ENCODE assay signal across 13 mouse cellular contexts in genomic region chr9:36941565-36941964, GRCm38 (mm10).
A peak's percentile ranks its signal among the peaks of the same experiment; 100 is the strongest.
DNase-seq lines count a peak whose midpoint lies in the region; ATAC-seq and TF ChIP-seq lines count a peak whose summit lies in the region.
"Had no signal": no experiment of that assay in that cellular context is flagged by ENCODE, and none has a peak within 500 bp of the region (broad histone marks: within the 10 kb centered on the region; RNA-seq: fewer than 3 reads in every experiment).

No protein-coding gene starts in this region.

- H3K36me3 ChIP-seq in hindbrain, postnatal 0 days (ENCODE audit: insufficient read depth, low read length): no peaks in the 10 kb centered on the region
- no peaks in the 10 kb centered on the region for H3K36me3 ChIP-seq in hindbrain, embryonic 14.5 days (replicated peaks; ENCODE audit: control insufficient read depth, insufficient read depth)
- H3K36me3 ChIP-seq in midbrain, embryonic 13.5 days: no peaks in the 10 kb centered on the region
- no peaks in the 10 kb centered on the region for H3K36me3 ChIP-seq in midbrain, embryonic 15.5 days (replicated peaks)
- H3K36me3 ChIP-seq: heart, embryonic 13.5 days; limb, embryonic 15.5 days had no signal

- no peaks in the 10 kb centered on the region for H3K27me3 ChIP-seq in hindbrain, postnatal 0 days (ENCODE audit: insufficient read depth, low read length)
- no peaks in the 10 kb centered on the region for H3K27me3 ChIP-seq in hindbrain, embryonic 14.5 days (ENCODE audit: control insufficient read depth, insufficient read depth, low read length)
- no peaks in the 10 kb centered on the region for H3K27me3 ChIP-seq in midbrain, embryonic 13.5 days
- H3K27me3 ChIP-seq in midbrain, embryonic 15.5 days (replicated peaks): no peaks in the 10 kb centered on the region
- H3K27me3 ChIP-seq: heart, embryonic 13.5 days had no signal

- ATAC-seq in hindbrain, postnatal 0 days: peak; percentile 24; the same call in 1 of the 2 replicates
- no peak for ATAC-seq in hindbrain, embryonic 14.5 days (ENCODE audit: low FRiP score)
- no peak for ATAC-seq in midbrain, embryonic 13.5 days
- ATAC-seq in midbrain, embryonic 15.5 days (replicated peaks): no peak
- ATAC-seq: liver, postnatal 0 days had no signal

- 22% methylated on average over 5 of the region's 5 CpGs for whole genome bisulfite sequencing in hindbrain, postnatal 0 days
- whole genome bisulfite sequencing in hindbrain, embryonic 14.5 days: 24% methylated on average over 5 of the region's 5 CpGs
- 17% methylated on average over 5 of the region's 5 CpGs for WGBS in midbrain, embryonic 13.5 days
- WGBS in midbrain, embryonic 15.5 days: 16% methylated on average over 5 of the region's 5 CpGs

- H3K4me2 ChIP-seq in hindbrain, postnatal 0 days (ENCODE audit: low read depth, low read length): no peak overlapping the region
- H3K4me2 ChIP-seq in hindbrain, embryonic 14.5 days (replicated peaks): no peak overlapping the region
- no peak overlapping the region for H3K4me2 ChIP-seq in midbrain, embryonic 13.5 days (replicated peaks)
- no peak overlapping the region for H3K4me2 ChIP-seq in midbrain, embryonic 15.5 days
- H3K4me2 ChIP-seq: heart, embryonic 13.5 days; limb, embryonic 15.5 days had no signal

- H3K4me3 ChIP-seq in hindbrain, postnatal 0 days (ENCODE audit: low read length): no peak overlapping the region
- no peak overlapping the region for H3K4me3 ChIP-seq in hindbrain, embryonic 14.5 days (replicated peaks; ENCODE audit: low read length)
- no peak overlapping the region for H3K4me3 ChIP-seq in midbrain, embryonic 13.5 days (replicated peaks)
- H3K4me3 ChIP-seq in midbrain, embryonic 15.5 days: no peak overlapping the region
- H3K4me3 ChIP-seq: heart, embryonic 13.5 days; limb, embryonic 15.5 days had no signal

- H3K27ac ChIP-seq in hindbrain, postnatal 0 days: no peak overlapping the region; the same call in 1 of the 2 replicates
- H3K27ac ChIP-seq in hindbrain, embryonic 14.5 days: no peak overlapping the region
- peak overlapping the region; percentile 64 for H3K27ac ChIP-seq in midbrain, embryonic 13.5 days
- H3K27ac ChIP-seq in midbrain, embryonic 15.5 days: no peak overlapping the region
- H3K27ac ChIP-seq: heart, embryonic 13.5 days; limb, embryonic 15.5 days had no signal

- H3K9ac ChIP-seq in hindbrain, postnatal 0 days (replicated peaks; ENCODE audit: low read length): no peak overlapping the region
- no peak overlapping the region for H3K9ac ChIP-seq in hindbrain, embryonic 14.5 days
- no peak overlapping the region for H3K9ac ChIP-seq in midbrain, embryonic 13.5 days (replicated peaks)
- no peak overlapping the region for H3K9ac ChIP-seq in midbrain, embryonic 15.5 days
- H3K9ac ChIP-seq: heart, embryonic 13.5 days; limb, embryonic 15.5 days; liver, postnatal 0 days had no signal

- H3K9me3 ChIP-seq in hindbrain, postnatal 0 days (ENCODE audit: low read length): no peaks in the 10 kb centered on the region
- H3K9me3 ChIP-seq in hindbrain, embryonic 14.5 days (ENCODE audit: control insufficient read depth, low read length): no peaks in the 10 kb centered on the region
- H3K9me3 ChIP-seq in midbrain, embryonic 13.5 days: no peaks in the 10 kb centered on the region
- no peaks in the 10 kb centered on the region for H3K9me3 ChIP-seq in midbrain, embryonic 15.5 days
- H3K9me3 ChIP-seq: heart, embryonic 13.5 days; limb, embryonic 15.5 days had no signal

- TF ChIP-seq CTCF in hindbrain, postnatal 0 days (IDR thresholded peaks at IDR 0.05; ENCODE audit: low read depth): no peak

- peaks cover 14% of the 10 kb centered on the region for H3K4me1 ChIP-seq in hindbrain, postnatal 0 days (ENCODE audit: insufficient read depth, low read length)
- peaks cover 32% of the 10 kb centered on the region for H3K4me1 ChIP-seq in hindbrain, embryonic 14.5 days (replicated peaks; ENCODE audit: control insufficient read depth, insufficient read depth, low read length)
- H3K4me1 ChIP-seq in midbrain, embryonic 13.5 days (replicated peaks): peaks cover 61% of the 10 kb centered on the region
- peaks cover 24% of the 10 kb centered on the region for H3K4me1 ChIP-seq in midbrain, embryonic 15.5 days

- peak; percentile 56 to 63 for DNase-seq in cerebellum, postnatal 10 days
- DNase-seq in cerebellum, adult 18-20 months: no peak
- peak; percentile 56 for DNase-seq in hindbrain, postnatal 0 days (ENCODE audit: low spot score)
- DNase-seq in hindbrain, embryonic 14.5 days (ENCODE audit: low spot score): no peak
- DNase-seq in Muller cell, postnatal 12 days (ENCODE audit: inconsistent ontology term): no peak
- no peak for DNase-seq in urinary bladder, postnatal 14 days (ENCODE audit: low spot score)
- DNase-seq: adrenal gland, postnatal 25 days; kidney, adult 11 months; liver, postnatal 0 days had no signal

Comparison
In these comparisons a context has a peak if more than half of its experiments do, and no peak if none do; other contexts are left out.
1. DNase-seq: peak in cerebellum, postnatal 10 days (2 of 2) and hindbrain, postnatal 0 days (single experiment); none in cerebellum, adult 18-20 months (0 of 2), hindbrain, embryonic 14.5 days (single experiment), Muller cell, postnatal 12 days (single experiment) and urinary bladder, postnatal 14 days (single experiment).